Mouse (Mus musculus): ENCODE data around the gene Zbtb9. TPM values are rescaled to one million over a fixed set of nuclear protein-coding genes. Genes with fewer than 3 reads are reported as not detected.

Zbtb9 gene
- polyA plus RNA-seq, 1 experiment from 2014 or later, result 19.9 TPM

- H3K9ac ChIP-seq (replicated peaks; ENCODE audit: low read length), result no peak overlapping the region
- H3K4me1 ChIP-seq (ENCODE audit: insufficient read depth, low read length), result peaks cover 17% of the 10 kb centered on the region
- no peak overlapping the region for H3K4me2 ChIP-seq (replicated peaks; ENCODE audit: low read depth, low read length)
- H3K27me3 ChIP-seq (ENCODE audit: insufficient read depth, low read length), result no peaks in the 10 kb centered on the region
- no peaks in the 10 kb centered on the region for H3K9me3 ChIP-seq (ENCODE audit: low read length)
- H3K27ac ChIP-seq (ENCODE audit: low read length), result no peak overlapping the region
- H3K4me3 ChIP-seq (ENCODE audit: low read length), result no peak overlapping the region
- H3K36me3 ChIP-seq (ENCODE audit: insufficient read depth, low read length), result no peaks in the 10 kb centered on the region
- no peak for ATAC-seq (ENCODE audit: low FRiP score, low TSS enrichment)
- 90% methylated on average over 4 of the region's 4 CpGs for WGBS
Measured at GRCm38 (mm10) chr17:27030896-27031295, 57.9 kb downstream of the Zbtb9 start.

- H3K9me3 ChIP-seq (ENCODE audit: low read length), result no peaks in the 10 kb centered on the region
- H3K4me2 ChIP-seq (replicated peaks; ENCODE audit: low read depth, low read length), result no peak overlapping the region
- no peak for ATAC-seq (ENCODE audit: low FRiP score, low TSS enrichment)
- no peaks in the 10 kb centered on the region for H3K27me3 ChIP-seq (ENCODE audit: insufficient read depth, low read length)
- H3K4me1 ChIP-seq (ENCODE audit: insufficient read depth, low read length), result peaks cover 13% of the 10 kb centered on the region
- no peaks in the 10 kb centered on the region for H3K36me3 ChIP-seq (ENCODE audit: insufficient read depth, low read length)
- 0 out of 2 replicates have a peak overlapping the region, but pooled peaks have one; percentile 25 for H3K9ac ChIP-seq (replicated peaks; ENCODE audit: low read length)
- H3K4me3 ChIP-seq (ENCODE audit: low read length), result no peak overlapping the region
- no peak overlapping the region for H3K27ac ChIP-seq (ENCODE audit: low read length)
- WGBS, result 68% methylated on average over 7 of the region's 7 CpGs
Measured at GRCm38 (mm10) chr17:27032328-27032727, 59.4 kb downstream of the Zbtb9 start.

- Histone ChIP-seq H3K4me1 (ENCODE audit: insufficient read depth, low read length) (peaks cover 12% of the 10 kb centered on the region; the same call in 1 of the 2 replicates), H3K4me3 (ENCODE audit: low read length) (no peak overlapping the region), H3K4me2 (replicated peaks; ENCODE audit: low read depth, low read length) (0 out of 2 replicates have a peak overlapping the region, but pooled peaks have one; percentile 25), H3K36me3 (ENCODE audit: insufficient read depth, low read length) (no peaks in the 10 kb centered on the region), H3K27ac (ENCODE audit: low read length) (no peak overlapping the region), H3K9me3 (ENCODE audit: low read length) (no peaks in the 10 kb centered on the region), H3K9ac (replicated peaks; ENCODE audit: low read length) (0 out of 2 replicates have a peak overlapping the region, but pooled peaks have one; percentile 25), H3K27me3 (ENCODE audit: insufficient read depth, low read length) (no peaks in the 10 kb centered on the region)
- peak; percentile 44 for ATAC-seq (ENCODE audit: low FRiP score, low TSS enrichment)
- WGBS, result 1% methylated on average over 14 of the region's 14 CpGs
Measured at GRCm38 (mm10) chr17:27032869-27033268, 59.9 kb downstream of the Zbtb9 start.

- H3K36me3 ChIP-seq (ENCODE audit: insufficient read depth, low read length), result no peaks in the 10 kb centered on the region
- WGBS, result 60% methylated on average over 7 of the region's 7 CpGs
- H3K4me2 ChIP-seq (replicated peaks; ENCODE audit: low read depth, low read length), result no peak overlapping the region
- ATAC-seq (ENCODE audit: low FRiP score, low TSS enrichment), result no peak
- peaks cover 44% of the 10 kb centered on the region for H3K4me1 ChIP-seq (ENCODE audit: insufficient read depth, low read length)
- no peaks in the 10 kb centered on the region for H3K9me3 ChIP-seq (ENCODE audit: low read length)
- H3K27ac ChIP-seq (ENCODE audit: low read length), result peak overlapping the region; percentile 56; the same call in 1 of the 2 replicates
- H3K9ac ChIP-seq (replicated peaks; ENCODE audit: low read length), result no peak overlapping the region
- no peaks in the 10 kb centered on the region for H3K27me3 ChIP-seq (ENCODE audit: insufficient read depth, low read length)
- H3K4me3 ChIP-seq (ENCODE audit: low read length), result no peak overlapping the region
Measured at GRCm38 (mm10) chr17:27036465-27036864, 63.5 kb downstream of the Zbtb9 start.

GRCm38 (mm10) chr17:27038335-27039050, 65.5 kb downstream of the Zbtb9 start:
- 43% methylated on average over 18 of the region's 18 CpGs for WGBS
- H3K9ac ChIP-seq (replicated peaks; ENCODE audit: low read length), result 0 out of 2 replicates have a peak overlapping the region, but pooled peaks have one; percentile 4
- no peaks in the 10 kb centered on the region for H3K27me3 ChIP-seq (ENCODE audit: insufficient read depth, low read length)
- no peak for ATAC-seq (ENCODE audit: low FRiP score, low TSS enrichment)
- H3K4me3 ChIP-seq (ENCODE audit: low read length), result no peak overlapping the region
- H3K4me1 ChIP-seq (ENCODE audit: insufficient read depth, low read length), result peaks cover 55% of the 10 kb centered on the region
- H3K27ac ChIP-seq (ENCODE audit: low read length), result peak overlapping the region; percentile 95
- no peaks in the 10 kb centered on the region for H3K36me3 ChIP-seq (ENCODE audit: insufficient read depth, low read length)
- no peak overlapping the region for H3K4me2 ChIP-seq (replicated peaks; ENCODE audit: low read depth, low read length)
- H3K9me3 ChIP-seq (ENCODE audit: low read length), result no peaks in the 10 kb centered on the region

- H3K4me2 ChIP-seq (replicated peaks; ENCODE audit: low read depth, low read length), result no peak overlapping the region
- no peak for ATAC-seq (ENCODE audit: low FRiP score, low TSS enrichment)
- no peaks in the 10 kb centered on the region for H3K9me3 ChIP-seq (ENCODE audit: low read length)
- no peaks in the 10 kb centered on the region for H3K36me3 ChIP-seq (ENCODE audit: insufficient read depth, low read length)
- H3K27ac ChIP-seq (ENCODE audit: low read length), result peak overlapping the region; percentile 95
- H3K27me3 ChIP-seq (ENCODE audit: insufficient read depth, low read length), result no peaks in the 10 kb centered on the region
- H3K4me1 ChIP-seq (ENCODE audit: insufficient read depth, low read length), result peaks cover 55% of the 10 kb centered on the region
- H3K4me3 ChIP-seq (ENCODE audit: low read length), result no peak overlapping the region
- 60% methylated on average over 10 of the region's 10 CpGs for whole genome bisulfite sequencing
- no peak overlapping the region for H3K9ac ChIP-seq (replicated peaks; ENCODE audit: low read length)
Measured at GRCm38 (mm10) chr17:27039432-27040102, 66.6 kb downstream of the Zbtb9 start.

- H3K9me3 ChIP-seq (ENCODE audit: low read length), result no peaks in the 10 kb centered on the region
- no peaks in the 10 kb centered on the region for H3K27me3 ChIP-seq (ENCODE audit: insufficient read depth, low read length)
- peaks cover 54% of the 10 kb centered on the region for H3K4me1 ChIP-seq (ENCODE audit: insufficient read depth, low read length)
- peak overlapping the region; percentile 19; the same call in 1 of the 2 replicates for H3K4me2 ChIP-seq (replicated peaks; ENCODE audit: low read depth, low read length)
- WGBS, result 13% methylated on average over 20 of the region's 20 CpGs
- H3K9ac ChIP-seq (replicated peaks; ENCODE audit: low read length), result peak overlapping the region; percentile 50
- peak; percentile 90 for ATAC-seq (ENCODE audit: low FRiP score, low TSS enrichment)
- peak overlapping the region; percentile 95 for H3K27ac ChIP-seq (ENCODE audit: low read length)
- no peaks in the 10 kb centered on the region for H3K36me3 ChIP-seq (ENCODE audit: insufficient read depth, low read length)
- H3K4me3 ChIP-seq (ENCODE audit: low read length), result no peak overlapping the region
Measured at GRCm38 (mm10) chr17:27040304-27041045, 67.5 kb downstream of the Zbtb9 start.

GRCm38 (mm10) chr17:27041046-27041786, 68.2 kb downstream of the Zbtb9 start:
- peaks cover 50% of the 10 kb centered on the region for H3K4me1 ChIP-seq (ENCODE audit: insufficient read depth, low read length)
- ATAC-seq (ENCODE audit: low FRiP score, low TSS enrichment), result peak; percentile 4; the same call in 1 of the 2 replicates
- H3K4me3 ChIP-seq (ENCODE audit: low read length), result no peak overlapping the region
- no peak overlapping the region for H3K4me2 ChIP-seq (replicated peaks; ENCODE audit: low read depth, low read length)
- H3K36me3 ChIP-seq (ENCODE audit: insufficient read depth, low read length), result no peaks in the 10 kb centered on the region
- WGBS, result 45% methylated on average over 10 of the region's 13 CpGs
- H3K27me3 ChIP-seq (ENCODE audit: insufficient read depth, low read length), result no peaks in the 10 kb centered on the region
- H3K27ac ChIP-seq (ENCODE audit: low read length), result peak overlapping the region; percentile 95
- H3K9me3 ChIP-seq (ENCODE audit: low read length), result no peaks in the 10 kb centered on the region
- peak overlapping the region; percentile 50 for H3K9ac ChIP-seq (replicated peaks; ENCODE audit: low read length)

- H3K27me3 ChIP-seq (ENCODE audit: insufficient read depth, low read length), result no peaks in the 10 kb centered on the region
- no peaks in the 10 kb centered on the region for H3K36me3 ChIP-seq (ENCODE audit: insufficient read depth, low read length)
- no peak overlapping the region for H3K4me3 ChIP-seq (ENCODE audit: low read length)
- H3K9ac ChIP-seq (replicated peaks; ENCODE audit: low read length), result no peak overlapping the region
- no peak overlapping the region for H3K4me2 ChIP-seq (replicated peaks; ENCODE audit: low read depth, low read length)
- peaks cover 50% of the 10 kb centered on the region for H3K4me1 ChIP-seq (ENCODE audit: insufficient read depth, low read length)
- WGBS, result 80% methylated on average over 2 of the region's 2 CpGs
- ATAC-seq (ENCODE audit: low FRiP score, low TSS enrichment), result no peak
- peak overlapping the region; percentile 95 for H3K27ac ChIP-seq (ENCODE audit: low read length)
- H3K9me3 ChIP-seq (ENCODE audit: low read length), result no peaks in the 10 kb centered on the region
Measured at GRCm38 (mm10) chr17:27041787-27042055, 68.8 kb downstream of the Zbtb9 start.

Measured in kidney, embryonic 16.5 days (tissue).